Mouse (Mus musculus): Measurements from ENCODE around the gene Reps1. TPM values are rescaled to one million over a fixed set of nuclear protein-coding genes. Genes with fewer than 3 reads are reported as not detected.
"Not testable (repeated sequence)": the region's sequence is repeated elsewhere in the genome, so short reads cannot be mapped to it uniquely, and the experiment has no call there.

The Reps1 gene
- polyA plus RNA-seq, 1 experiment from 2014 or later = 36.5 TPM

- Histone ChIP-seq H3K4me3 (no peak overlapping the region), H3K4me1 (no peaks in the 10 kb centered on the region), H3K27ac (no peak overlapping the region), H3K4me2 (replicated peaks) (no peak overlapping the region), H3K27me3 (no peaks in the 10 kb centered on the region), H3K9ac (no peak overlapping the region), H3K36me3 (peaks cover 26% of the 10 kb centered on the region), H3K9me3 (replicated peaks) (no peaks in the 10 kb centered on the region)
- no peak for ATAC-seq (ENCODE audit: low FRiP score)
- WGBS = 88% methylated on average over 10 of the region's 10 CpGs
Observed at GRCm38 (mm10) chr10:18113473-18114093, 57.9 kb downstream of the Reps1 start.

- Histone ChIP-seq H3K4me1 (no peaks in the 10 kb centered on the region), H3K9me3 (replicated peaks) (no peaks in the 10 kb centered on the region), H3K4me2 (replicated peaks) (no peak overlapping the region), H3K27ac (no peak overlapping the region), H3K4me3 (no peak overlapping the region), H3K27me3 (no peaks in the 10 kb centered on the region), H3K9ac (no peak overlapping the region), H3K36me3 (peaks cover 61% of the 10 kb centered on the region)
- 66% methylated on average over 8 of the region's 8 CpGs for WGBS
- ATAC-seq (ENCODE audit: low FRiP score) = no peak
Observed at GRCm38 (mm10) chr10:18118336-18118735, 62.7 kb downstream of the Reps1 start.

GRCm38 (mm10) chr10:18130276-18130675 is 74.6 kb downstream of the Reps1 start:
- Histone ChIP-seq H3K4me1 (no peaks in the 10 kb centered on the region), H3K27ac (no peak overlapping the region), H3K36me3 (peaks cover 11% of the 10 kb centered on the region), H3K9ac (no peak overlapping the region), H3K4me3 (no peak overlapping the region), H3K4me2 (replicated peaks) (no peak overlapping the region), H3K27me3 (no peaks in the 10 kb centered on the region), H3K9me3 (replicated peaks) (no peaks in the 10 kb centered on the region)
- WGBS = 91% methylated on average over 5 of the region's 5 CpGs
- ATAC-seq (ENCODE audit: low FRiP score) = no peak

GRCm38 (mm10) chr10:18131666-18132650 is 76.3 kb downstream of the Reps1 start:
- Histone ChIP-seq H3K4me2 (replicated peaks) (no peak overlapping the region), H3K36me3 (0 out of 2 replicates have a peak, but pooled peaks cover 1% of the 10 kb centered on the region), H3K27me3 (no peaks in the 10 kb centered on the region), H3K4me3 (no peak overlapping the region), H3K9me3 (replicated peaks) (no peaks in the 10 kb centered on the region), H3K9ac (no peak overlapping the region), H3K27ac (no peak overlapping the region), H3K4me1 (no peaks in the 10 kb centered on the region)
- 88% methylated on average over 10 of the region's 10 CpGs for WGBS
- ATAC-seq (ENCODE audit: low FRiP score) = no peak

- not testable (repeated sequence) for ATAC-seq (ENCODE audit: low FRiP score); H3K4me2 ChIP-seq (replicated peaks)
- peak overlapping the region; percentile 14; the same call in 1 of the 2 replicates for H3K4me3 ChIP-seq
Observed at GRCm38 (mm10) chr10:18138853-18139503, 83.3 kb downstream of the Reps1 start.

GRCm38 (mm10) chr10:18139615-18140014 is 84.0 kb downstream of the Reps1 start:
- peak overlapping the region; percentile 34 for H3K4me2 ChIP-seq (replicated peaks)
- no peaks in the 10 kb centered on the region for H3K36me3 ChIP-seq
- H3K27ac ChIP-seq = no peak overlapping the region
- ATAC-seq (ENCODE audit: low FRiP score) = no peak
- H3K27me3 ChIP-seq = no peaks in the 10 kb centered on the region
- WGBS = 85% methylated on average over 5 of the region's 5 CpGs
- peak overlapping the region; percentile 14; the same call in 1 of the 2 replicates for H3K4me3 ChIP-seq
- H3K9me3 ChIP-seq (replicated peaks) = no peaks in the 10 kb centered on the region
- H3K9ac ChIP-seq = no peak overlapping the region
- no peaks in the 10 kb centered on the region for H3K4me1 ChIP-seq

More at GRCm38 (mm10) chr10:18138853-18139503, 83.3 kb downstream of the Reps1 start:
- H3K4me1 ChIP-seq; H3K27ac ChIP-seq; H3K9me3 ChIP-seq (replicated peaks); H3K9ac ChIP-seq; H3K36me3 ChIP-seq; H3K27me3 ChIP-seq: not testable (repeated sequence)
- 76% methylated on average over 15 of the region's 26 CpGs for WGBS

GRCm38 (mm10) chr10:18141389-18141788 is 85.7 kb downstream of the Reps1 start:
- WGBS = 87% methylated on average over 2 of the region's 2 CpGs

GRCm38 (mm10) chr10:18142231-18142630 is 86.6 kb downstream of the Reps1 start:
- ATAC-seq (ENCODE audit: low FRiP score) = no peak
- no peak overlapping the region for H3K4me2 ChIP-seq (replicated peaks)
- no peak overlapping the region for H3K4me3 ChIP-seq
- H3K9ac ChIP-seq = no peak overlapping the region
- H3K27me3 ChIP-seq = no peaks in the 10 kb centered on the region
- WGBS = 85% methylated on average over 6 of the region's 6 CpGs
- H3K4me1 ChIP-seq = no peaks in the 10 kb centered on the region
- no peaks in the 10 kb centered on the region for H3K9me3 ChIP-seq (replicated peaks)
- H3K36me3 ChIP-seq = no peaks in the 10 kb centered on the region
- no peak overlapping the region for H3K27ac ChIP-seq

More at GRCm38 (mm10) chr10:18141389-18141788, 85.7 kb downstream of the Reps1 start:
- Histone ChIP-seq H3K36me3 (no peaks in the 10 kb centered on the region), H3K4me2 (replicated peaks) (no peak overlapping the region), H3K4me3 (no peak overlapping the region), H3K9ac (no peak overlapping the region), H3K9me3 (replicated peaks) (no peaks in the 10 kb centered on the region), H3K27me3 (no peaks in the 10 kb centered on the region), H3K27ac (no peak overlapping the region), H3K4me1 (no peaks in the 10 kb centered on the region)
- ATAC-seq (ENCODE audit: low FRiP score) = no peak

GRCm38 (mm10) chr10:18147224-18147623 is 91.6 kb downstream of the Reps1 start:
- Histone ChIP-seq H3K9ac (no peak overlapping the region), H3K9me3 (replicated peaks) (no peaks in the 10 kb centered on the region), H3K27me3 (no peaks in the 10 kb centered on the region), H3K27ac (no peak overlapping the region), H3K36me3 (no peaks in the 10 kb centered on the region), H3K4me2 (replicated peaks) (no peak overlapping the region), H3K4me1 (no peaks in the 10 kb centered on the region), H3K4me3 (no peak overlapping the region)
- WGBS = 82% methylated on average over 3 of the region's 3 CpGs
- ATAC-seq (ENCODE audit: low FRiP score) = no peak

GRCm38 (mm10) chr10:18162435-18162971 is 106.8 kb downstream of the Reps1 start:
- Histone ChIP-seq H3K36me3 (no peaks in the 10 kb centered on the region), H3K9me3 (replicated peaks) (0 out of 2 replicates have a peak, but pooled peaks cover 4% of the 10 kb centered on the region), H3K4me3 (no peak overlapping the region), H3K27ac (no peak overlapping the region), H3K27me3 (no peaks in the 10 kb centered on the region), H3K4me1 (no peaks in the 10 kb centered on the region), H3K4me2 (replicated peaks) (no peak overlapping the region), H3K9ac (no peak overlapping the region)
- no peak for ATAC-seq (ENCODE audit: low FRiP score)
- WGBS = 83% methylated on average over 7 of the region's 7 CpGs
